Mouse (Mus musculus) kidney, adult 2 months (tissue): Measurements from ENCODE around the gene Ksr2.

ENCODE experiments used
- CTCF ChIP-seq: fragments of 200-500 bp; conservative IDR thresholded peaks from 2 replicates; pipeline ENCODE4 v1.5.1; 2011; ENCODE audit warnings: low read depth, mild to moderate bottlenecking, control low read depth, low read length, moderate library complexity, mixed read lengths; ENCODE audit not compliant: insufficient read depth, insufficient read length
- POLR2A ChIP-seq: fragments of 200-500 bp; IDR thresholded peaks from one replicate; pipeline ENCODE4 v1.6.1; 2011; ENCODE audit warnings: low read depth, low read length, control low read depth

GRCm38 (mm10) chr5:117706633-117707032, 292.8 kb downstream of the Ksr2 start:
- TF ChIP-seq POLR2A, result no peak
- TF ChIP-seq CTCF, result no peak
